In the genomic region with DNA sequence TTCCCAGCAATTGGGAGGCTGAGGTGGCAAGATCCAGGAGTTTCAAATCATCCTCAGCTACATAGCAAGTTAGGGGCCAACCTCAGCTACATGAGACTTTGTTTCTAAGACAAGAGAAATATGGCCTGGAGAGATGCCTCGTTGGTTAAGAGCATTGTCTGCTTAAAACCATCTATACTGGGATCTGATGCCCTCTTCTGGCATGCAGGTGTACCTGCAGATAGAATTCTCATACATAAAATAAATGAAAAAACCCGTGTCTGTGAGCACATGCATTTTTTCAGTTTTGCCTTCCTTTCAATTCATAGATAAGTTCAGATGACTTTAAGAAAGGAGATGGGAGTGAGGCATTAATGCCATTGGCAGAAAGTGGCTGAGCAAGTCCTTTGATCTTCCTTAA, we compare ENCODE assay signal across 10 mouse cellular contexts. TPM values are rescaled to one million over a fixed set of nuclear protein-coding genes. Genes with fewer than 3 reads are reported as not detected.
DNase-seq lines count a peak whose midpoint lies in the region; ATAC-seq and TF ChIP-seq lines count a peak whose summit lies in the region.
"Had no signal": no experiment of that assay in that cellular context is flagged by ENCODE, and none has a peak within 500 bp of the region (broad histone marks: within the 10 kb centered on the region; RNA-seq: fewer than 3 reads in every experiment).

No protein-coding gene starts in this region.

- H3K27me3 ChIP-seq in forebrain, embryonic 14.5 days (replicated peaks; ENCODE audit: control insufficient read depth, insufficient read depth, low read length): no peaks in the 10 kb centered on the region
- no peaks in the 10 kb centered on the region for H3K27me3 ChIP-seq in forebrain, embryonic 13.5 days
- H3K27me3 ChIP-seq in liver, postnatal 0 days (ENCODE audit: insufficient read depth, low read length): no peaks in the 10 kb centered on the region
- no peaks in the 10 kb centered on the region for H3K27me3 ChIP-seq in liver, embryonic 11.5 days (replicated peaks; ENCODE audit: control insufficient read depth, insufficient read depth, low read length)
- H3K27me3 ChIP-seq: embryonic facial prominence, embryonic 12.5 days; midbrain, embryonic 12.5 days had no signal

- TF ChIP-seq CTCF in liver, postnatal 0 days (IDR thresholded peaks at IDR 0.05; ENCODE audit: low read depth): peak; percentile 74

- H3K4me3 ChIP-seq in forebrain, embryonic 14.5 days (ENCODE audit: low read depth, low read length): no peak overlapping the region
- H3K4me3 ChIP-seq in forebrain, embryonic 13.5 days: no peak overlapping the region
- no peak overlapping the region for H3K4me3 ChIP-seq in liver, postnatal 0 days (ENCODE audit: low read depth, low read length)
- no peak overlapping the region for H3K4me3 ChIP-seq in liver, embryonic 11.5 days (ENCODE audit: low read depth, low read length)
- H3K4me3 ChIP-seq: embryonic facial prominence, embryonic 12.5 days; midbrain, embryonic 12.5 days had no signal

- TF ChIP-seq EP300 in liver, postnatal 0 days (IDR thresholded peaks at IDR 0.05; ENCODE audit: low read depth): no peak

- H3K9ac ChIP-seq in forebrain, embryonic 14.5 days (ENCODE audit: low read length): no peak overlapping the region
- H3K9ac ChIP-seq in forebrain, embryonic 13.5 days: no peak overlapping the region
- no peak overlapping the region for H3K9ac ChIP-seq in liver, postnatal 0 days (replicated peaks)
- H3K9ac ChIP-seq in liver, embryonic 11.5 days (ENCODE audit: low read depth, low read length): no peak overlapping the region
- H3K9ac ChIP-seq: embryonic facial prominence, embryonic 12.5 days; midbrain, embryonic 12.5 days had no signal

- no peaks in the 10 kb centered on the region for H3K4me1 ChIP-seq in forebrain, embryonic 14.5 days (ENCODE audit: control insufficient read depth, insufficient read depth, low read length)
- no peaks in the 10 kb centered on the region for H3K4me1 ChIP-seq in forebrain, embryonic 13.5 days
- H3K4me1 ChIP-seq in liver, postnatal 0 days (ENCODE audit: insufficient read depth): no peaks in the 10 kb centered on the region; the same call in 1 of the 2 replicates
- H3K4me1 ChIP-seq in liver, embryonic 11.5 days (replicated peaks; ENCODE audit: control insufficient read depth, insufficient read depth, low read length): peaks cover 1% of the 10 kb centered on the region
- H3K4me1 ChIP-seq: embryonic facial prominence, embryonic 12.5 days; midbrain, embryonic 12.5 days had no signal

- H3K4me2 ChIP-seq in forebrain, embryonic 14.5 days (ENCODE audit: low read length): no peak overlapping the region
- H3K4me2 ChIP-seq in forebrain, embryonic 13.5 days: no peak overlapping the region
- no peak overlapping the region for H3K4me2 ChIP-seq in liver, postnatal 0 days (ENCODE audit: low read depth, low read length)
- H3K4me2 ChIP-seq in liver, embryonic 11.5 days: no peak overlapping the region
- H3K4me2 ChIP-seq: embryonic facial prominence, embryonic 12.5 days; midbrain, embryonic 12.5 days had no signal

- no peaks in the 10 kb centered on the region for H3K9me3 ChIP-seq in forebrain, embryonic 14.5 days (replicated peaks; ENCODE audit: control insufficient read depth, low read length)
- no peaks in the 10 kb centered on the region for H3K9me3 ChIP-seq in forebrain, embryonic 13.5 days (replicated peaks)
- H3K9me3 ChIP-seq in liver, postnatal 0 days (ENCODE audit: low read length): no peaks in the 10 kb centered on the region
- no peaks in the 10 kb centered on the region for H3K9me3 ChIP-seq in liver, embryonic 11.5 days (ENCODE audit: control insufficient read depth, low read length)
- H3K9me3 ChIP-seq: embryonic facial prominence, embryonic 12.5 days; midbrain, embryonic 12.5 days had no signal

- peaks cover 14% of the 10 kb centered on the region for H3K36me3 ChIP-seq in forebrain, embryonic 14.5 days (ENCODE audit: control insufficient read depth, insufficient read depth, low read length)
- peaks cover 11% of the 10 kb centered on the region; the same call in 1 of the 2 replicates for H3K36me3 ChIP-seq in forebrain, embryonic 13.5 days (ENCODE audit: poor library complexity, severe bottlenecking)
- peaks cover 3% of the 10 kb centered on the region; the same call in 1 of the 2 replicates for H3K36me3 ChIP-seq in liver, postnatal 0 days (replicated peaks; ENCODE audit: insufficient read depth, low read length)
- no peaks in the 10 kb centered on the region for H3K36me3 ChIP-seq in liver, embryonic 11.5 days (ENCODE audit: control insufficient read depth, insufficient read depth, low read length)

- H3K27ac ChIP-seq in forebrain, embryonic 14.5 days (ENCODE audit: low read depth, low read length): no peak overlapping the region
- H3K27ac ChIP-seq in forebrain, embryonic 13.5 days: no peak overlapping the region
- H3K27ac ChIP-seq in liver, postnatal 0 days (ENCODE audit: low read depth): no peak overlapping the region
- H3K27ac ChIP-seq in liver, embryonic 11.5 days (ENCODE audit: low read depth, low read length): no peak overlapping the region
- H3K27ac ChIP-seq: embryonic facial prominence, embryonic 12.5 days; midbrain, embryonic 12.5 days had no signal

- 15% methylated on average over 2 of the region's 2 CpGs for WGBS in forebrain, embryonic 14.5 days
- 21% methylated on average over 2 of the region's 2 CpGs for WGBS in forebrain, embryonic 13.5 days
- 11% methylated on average over 2 of the region's 2 CpGs for WGBS in liver, postnatal 0 days (ENCODE audit: insufficient replicate concordance)
- WGBS in liver, embryonic 11.5 days: 21% methylated on average over 2 of the region's 2 CpGs

- ATAC-seq in forebrain, embryonic 14.5 days: no peak
- ATAC-seq in forebrain, embryonic 13.5 days: no peak
- ATAC-seq in liver, postnatal 0 days: no peak
- ATAC-seq in liver, embryonic 11.5 days (replicated peaks; ENCODE audit: low FRiP score): no peak
- peak; percentile 53; the same call in 1 of the 2 replicates for ATAC-seq in neutrophil, adult 5-6 weeks (ENCODE audit: extremely low read depth, insufficient number of reproducible peaks, low FRiP score, poor library complexity, severe bottlenecking)

- peak; percentile 51 for DNase-seq in forebrain, embryonic 14.5 days (ENCODE audit: low spot score)
- DNase-seq in liver, postnatal 0 days: no peak
- DNase-seq in liver, embryonic 11.5 days (ENCODE audit: low spot score): no peak
- peak; percentile 33 for DNase-seq in adipocyte (ENCODE audit: low spot score)
- no peak for DNase-seq in urinary bladder, postnatal 4 days (ENCODE audit: low spot score in 2 of 2)
- no peak for DNase-seq in testis, postnatal 10 days (ENCODE audit: low spot score)

RNA-seq across cellular contexts. Expression of gene Ccnyl1, which starts 19.6 kb away (rescaled TPM):
- 6.6 and 6.9 TPM in 2 replicates for polyA plus RNA-seq in forebrain, embryonic 14.5 days (2014; fragmentation: Nextera tagmentation; extraction: Ambion mirVana)
- polyA plus RNA-seq in forebrain, embryonic 13.5 days (2015; fragmentation: Nextera tagmentation; extraction: Ambion mirVana): 4.2 and 4.3 TPM in 2 replicates
- 0.89 and 1.3 TPM in 2 replicates for polyA plus RNA-seq in liver, postnatal 0 days (2015; fragmentation: Nextera tagmentation; extraction: Ambion mirVana)
- polyA plus RNA-seq in liver, embryonic 11.5 days (2014; fragmentation: Nextera tagmentation; extraction: Ambion mirVana): 3.4 and 4.7 TPM in 2 replicates
- total RNA-seq in neutrophil, adult 5-6 weeks (2017): 19.5 and 24.0 TPM in 2 replicates

RNA-seq across cellular contexts. Expression of gene Fzd5, which starts 27.7 kb away (rescaled TPM):
- polyA plus RNA-seq in forebrain, embryonic 14.5 days (2014; fragmentation: Nextera tagmentation; extraction: Ambion mirVana): 0.88 and 0.91 TPM in 2 replicates
- polyA plus RNA-seq in forebrain, embryonic 13.5 days (2015; fragmentation: Nextera tagmentation; extraction: Ambion mirVana): 0.56 and 0.65 TPM in 2 replicates
- polyA plus RNA-seq in liver, postnatal 0 days (2015; fragmentation: Nextera tagmentation; extraction: Ambion mirVana): 0.94 and 0.99 TPM in 2 replicates
- 2.2 and 2.7 TPM in 2 replicates for polyA plus RNA-seq in liver, embryonic 11.5 days (2014; fragmentation: Nextera tagmentation; extraction: Ambion mirVana)
- total RNA-seq in neutrophil, adult 5-6 weeks (2017): 4.1 and 4.2 TPM in 2 replicates

Comparison
In these comparisons a context has a peak if more than half of its experiments do, and no peak if none do; other contexts are left out.
1. DNase-seq: peak in forebrain, embryonic 14.5 days (single experiment) and adipocyte (single experiment); none in liver, postnatal 0 days (single experiment), liver, embryonic 11.5 days (single experiment), urinary bladder, postnatal 4 days (0 of 2) and testis, postnatal 10 days (single experiment).